Mouse (Mus musculus) bone marrow macrophage, adult 2 months (primary cell): ENCODE results near the gene Ticam1.

Experiments used
- CTCF ChIP-seq: IDR thresholded peaks from 2 replicates; pipeline ENCODE4 v1.5.1; 2012; ENCODE audit warnings: low read depth, mild to moderate bottlenecking, low read length, moderate library complexity
- POLR2A ChIP-seq: IDR thresholded peaks from 2 replicates; pipeline ENCODE4 v1.6.1; 2012; ENCODE audit warnings: mild to moderate bottlenecking, low read depth, low read length, borderline replicate concordance

GRCm38 (mm10) chr17:56256239-56256881 lies 20.2 kb downstream of the Ticam1 start, which contains the start of gene Fem1a:
- TF ChIP-seq POLR2A, result no peak
- TF ChIP-seq CTCF, result no peak
